Mouse (Mus musculus) megakaryocyte, adult 5-6 weeks (primary cell): Measurements from ENCODE around the gene Gm26965. TPM values are rescaled to one million over a fixed set of nuclear protein-coding genes. Genes with fewer than 3 reads are reported as not detected.

Experiments
- total RNA-seq, 2 experiments: library from RNA; stranded (forward) in 1 of 2; stranded (reverse) in 1 of 2; fragments of 153-499, 151-499 nt in 1 of 2; fragments of 221-1000, 200-1000 nt in 1 of 2; gene quantifications; 2 replicates each; pipeline versions ENCODE4 v1.2.3 to v1.2.4; 2015 to 2017

The Gm26965 gene
- total RNA-seq, 2 experiments from 2014 or later: not detected

Other genes starting within 250 kb of the Gm26965 start
- gene Zfp458, start 247.7 kb downstream of the Gm26965 start, total RNA-seq (2015): 4.7 and 5.6 TPM in 2 replicates
- gene Zfp458, start 247.7 kb downstream of the Gm26965 start, total RNA-seq (2017): 2.9 and 4.3 TPM in 2 replicates
- 0.60 TPM in 1 of 2 replicates, not detected in the other for gene Zfp457, start 219.7 kb downstream of the Gm26965 start, total RNA-seq (2015)
- 0.65 TPM in 1 of 2 replicates, not detected in the other for gene Zfp457, start 219.7 kb downstream of the Gm26965 start, total RNA-seq (2017)
- gene Zfp595, start 193.6 kb downstream of the Gm26965 start, total RNA-seq (2015): 10.9 and 11.7 TPM in 2 replicates
- gene Zfp595, start 193.6 kb downstream of the Gm26965 start, total RNA-seq (2017): 8.4 and 8.7 TPM in 2 replicates
- gene Gm28044, start 165.6 kb downstream of the Gm26965 start, total RNA-seq (2015): 4.0 and 7.5 TPM in 2 replicates
- 17.5 and 18.9 TPM in 2 replicates for gene Gm28044, start 165.6 kb downstream of the Gm26965 start, total RNA-seq (2017)
- 14.0 and 14.4 TPM in 2 replicates for gene Zfp953, start 165.5 kb downstream of the Gm26965 start, total RNA-seq (2015)
- gene Zfp953, start 165.5 kb downstream of the Gm26965 start, total RNA-seq (2017): 11.3 and 12.1 TPM in 2 replicates
- 1.6 TPM in 1 of 2 replicates, not detected in the other for gene Gm28041, start 150.4 kb downstream of the Gm26965 start, total RNA-seq (2015)
- gene Gm28041, start 150.4 kb downstream of the Gm26965 start, total RNA-seq (2017): 3.6 and 4.6 TPM in 2 replicates
- 4.5 and 6.4 TPM in 2 replicates for gene Zfp456, start 150.3 kb downstream of the Gm26965 start, total RNA-seq (2015)
- 4.0 and 4.5 TPM in 2 replicates for gene Zfp456, start 150.3 kb downstream of the Gm26965 start, total RNA-seq (2017)
- 18.0 and 18.4 TPM in 2 replicates for gene Zfp429, start 126.3 kb downstream of the Gm26965 start, total RNA-seq (2015)
- 13.0 and 14.7 TPM in 2 replicates for gene Zfp429, start 126.3 kb downstream of the Gm26965 start, total RNA-seq (2017)
- 0.30 and 1.5 TPM in 2 replicates for gene Zfp459, start 104.7 kb downstream of the Gm26965 start, total RNA-seq (2015)
- 0.11 and 1.1 TPM in 2 replicates for gene Zfp459, start 104.7 kb downstream of the Gm26965 start, total RNA-seq (2017)
- gene Zfp874a, start 74.5 kb downstream of the Gm26965 start, total RNA-seq (2015): 4.1 and 6.9 TPM in 2 replicates
- gene Zfp874a, start 74.5 kb downstream of the Gm26965 start, total RNA-seq (2017): 8.6 and 9.2 TPM in 2 replicates
- gene Zfp874b, start 41.9 kb downstream of the Gm26965 start, total RNA-seq (2015): 8.5 and 12.3 TPM in 2 replicates
- gene Zfp874b, start 41.9 kb downstream of the Gm26965 start, total RNA-seq (2017): 7.5 and 9.0 TPM in 2 replicates
- 6.5 and 8.7 TPM in 2 replicates for gene Zfp58, start 25.6 kb downstream of the Gm26965 start, total RNA-seq (2015)
- 7.2 and 11.0 TPM in 2 replicates for gene Zfp58, start 25.6 kb downstream of the Gm26965 start, total RNA-seq (2017)
- 26.3 and 38.3 TPM in 2 replicates for gene Zfp87, start within 50 bp of the Gm26965 start, total RNA-seq (2015)
- gene Zfp87, start within 50 bp of the Gm26965 start, total RNA-seq (2017): 21.2 and 23.2 TPM in 2 replicates
- 13.2 and 17.5 TPM in 2 replicates for gene Zfp748, start 27.7 kb upstream of the Gm26965 start, total RNA-seq (2015)
- 16.3 and 18.7 TPM in 2 replicates for gene Zfp748, start 27.7 kb upstream of the Gm26965 start, total RNA-seq (2017)
- gene Zfp729b, start 83.6 kb upstream of the Gm26965 start, total RNA-seq (2015): 15.1 and 16.9 TPM in 2 replicates
- gene Zfp729b, start 83.6 kb upstream of the Gm26965 start, total RNA-seq (2017): 19.1 and 21.4 TPM in 2 replicates
- gene Gm49345, start 111.6 kb upstream of the Gm26965 start, total RNA-seq (2015): not detected in 2 replicates
- not detected in 2 replicates for gene Gm49345, start 111.6 kb upstream of the Gm26965 start, total RNA-seq (2017)
- 13.8 and 17.5 TPM in 2 replicates for gene Zfp729a, start 111.6 kb upstream of the Gm26965 start, total RNA-seq (2015)
- gene Zfp729a, start 111.6 kb upstream of the Gm26965 start, total RNA-seq (2017): 7.7 and 21.3 TPM in 2 replicates
- 16.1 and 19.4 TPM in 2 replicates for gene Zfp738, start 160.9 kb upstream of the Gm26965 start, total RNA-seq (2015)
- 16.7 and 24.6 TPM in 2 replicates for gene Zfp738, start 160.9 kb upstream of the Gm26965 start, total RNA-seq (2017)
- gene Zfp65, start 203.0 kb upstream of the Gm26965 start, total RNA-seq (2015): 11.0 and 17.1 TPM in 2 replicates
- 14.0 and 15.9 TPM in 2 replicates for gene Zfp65, start 203.0 kb upstream of the Gm26965 start, total RNA-seq (2017)
- gene Zfp85, start 229.1 kb upstream of the Gm26965 start, total RNA-seq (2015): 6.2 and 8.7 TPM in 2 replicates
- 5.9 and 6.4 TPM in 2 replicates for gene Zfp85, start 229.1 kb upstream of the Gm26965 start, total RNA-seq (2017)